Mouse (Mus musculus) spleen, embryonic (tissue): ENCODE data around the gene Ubac2.

ENCODE experiments used
- CTCF ChIA-PET: fragments of 350-600 bp; sonication (Branson Sonifier 250); formaldehyde crosslinking; loops from one replicate; lab custom pipeline; 2022; lab: Charles Lee

Gene Ubac2

DNA sequence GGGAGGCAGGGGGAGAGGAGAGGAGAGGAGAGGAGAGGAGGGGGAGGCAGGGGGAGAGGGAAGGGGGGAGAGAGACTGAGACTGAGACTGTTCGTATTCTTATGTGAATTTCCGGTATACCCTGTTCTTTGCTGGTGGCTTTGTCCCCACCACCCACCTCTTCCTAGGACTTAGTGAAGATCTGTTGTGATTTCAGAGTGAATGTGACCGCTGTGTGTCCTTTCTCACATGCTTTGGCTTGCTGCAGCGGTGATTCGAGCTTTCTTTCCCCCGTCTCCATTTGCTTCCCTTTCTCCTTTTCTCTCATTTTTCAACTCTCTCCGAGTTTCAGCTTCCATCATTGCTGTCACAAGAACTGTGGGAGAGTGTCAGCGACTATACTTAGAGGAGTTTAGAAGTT, 68.3 kb downstream of the Ubac2 start:
- CTCF ChIA-PET, result interaction anchor here (0.6 kb wide), 1 partner anchor 175 kb away, joined by 3 read pairs; no protein-coding TSS in a partner anchor

- CTCF ChIA-PET, result interaction anchor here (0.6 kb wide), 1 partner anchor 174 kb away, joined by 3 read pairs; no protein-coding TSS in a partner anchor
Measured at GRCm38 (mm10) chr14:121947201-121947760, 68.9 kb downstream of the Ubac2 start.

DNA sequence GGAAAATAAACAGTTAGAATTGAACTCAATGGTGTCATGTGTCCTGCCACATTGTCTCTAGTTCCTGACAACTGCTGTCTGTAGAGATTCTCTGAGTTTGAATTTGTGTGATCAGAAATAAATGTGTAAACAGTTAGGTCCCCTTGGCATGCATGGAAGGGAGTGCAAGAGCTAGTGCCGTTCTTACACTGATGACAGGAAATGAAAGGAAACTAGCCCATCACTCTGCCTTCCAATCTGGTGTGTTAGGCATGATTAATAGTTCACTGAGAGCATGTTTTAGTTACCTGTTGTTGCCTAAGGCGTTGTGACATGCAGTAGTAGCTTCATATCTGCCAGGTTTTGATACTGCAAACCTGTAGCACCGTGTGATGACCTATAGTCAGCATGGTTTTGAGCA, 69.5 kb downstream of the Ubac2 start:
- CTCF ChIA-PET, result interaction anchor here (0.6 to 0.7 kb wide), 2 partner anchors 14 to 16 kb away, joined by 3 read pairs; no protein-coding TSS in a partner anchor

DNA sequence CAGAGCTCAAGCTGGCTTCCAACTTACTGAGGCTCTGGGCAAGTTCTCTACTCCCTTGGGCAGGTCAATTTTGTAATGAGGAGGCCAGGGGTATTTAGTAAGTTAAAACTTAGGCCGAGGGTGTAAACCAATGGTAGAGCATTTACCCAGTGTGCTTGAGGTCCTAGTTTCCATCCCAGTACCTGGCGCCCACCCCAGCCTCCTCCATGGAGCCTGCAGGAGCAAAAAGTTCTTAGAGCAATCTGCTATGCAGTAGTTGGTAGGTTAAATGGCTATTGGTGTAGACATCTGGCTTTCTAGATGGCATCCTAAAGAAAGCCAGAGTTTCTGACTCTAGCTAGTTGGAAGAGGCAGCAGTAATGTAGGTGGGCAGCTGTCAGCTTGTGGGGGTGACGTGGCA, 71.0 kb downstream of the Ubac2 start:
- CTCF ChIA-PET, result interaction anchor here (0.5 to 1.0 kb wide), 2 partner anchors 14 to 19 kb away, joined by 3 read pairs; no protein-coding TSS in a partner anchor

DNA sequence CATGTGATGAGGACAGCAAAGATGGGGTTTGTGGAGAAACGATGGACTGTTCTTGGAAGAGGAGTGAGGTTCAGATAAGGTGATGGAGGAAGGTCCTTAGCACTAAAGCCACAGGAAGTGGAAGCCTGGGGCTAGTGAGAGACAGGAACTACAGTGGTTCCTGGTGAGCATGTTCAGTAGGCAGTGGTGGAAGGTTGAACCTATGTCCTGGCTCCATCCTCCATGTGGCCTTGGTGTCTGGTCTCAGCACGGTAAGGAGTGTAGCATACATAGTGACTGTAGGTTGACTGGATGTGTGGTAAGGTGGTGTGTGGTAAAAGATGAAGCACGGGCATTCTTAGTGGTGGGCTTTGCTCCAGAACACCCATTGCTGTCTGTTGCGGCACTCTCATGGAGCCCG, 71.5 kb downstream of the Ubac2 start:
- CTCF ChIA-PET, result interaction anchor here (0.5 to 1.0 kb wide), 3 partner anchors 14 to 109 kb away, joined by 3 to 5 read pairs (median 3); no protein-coding TSS in a partner anchor

DNA sequence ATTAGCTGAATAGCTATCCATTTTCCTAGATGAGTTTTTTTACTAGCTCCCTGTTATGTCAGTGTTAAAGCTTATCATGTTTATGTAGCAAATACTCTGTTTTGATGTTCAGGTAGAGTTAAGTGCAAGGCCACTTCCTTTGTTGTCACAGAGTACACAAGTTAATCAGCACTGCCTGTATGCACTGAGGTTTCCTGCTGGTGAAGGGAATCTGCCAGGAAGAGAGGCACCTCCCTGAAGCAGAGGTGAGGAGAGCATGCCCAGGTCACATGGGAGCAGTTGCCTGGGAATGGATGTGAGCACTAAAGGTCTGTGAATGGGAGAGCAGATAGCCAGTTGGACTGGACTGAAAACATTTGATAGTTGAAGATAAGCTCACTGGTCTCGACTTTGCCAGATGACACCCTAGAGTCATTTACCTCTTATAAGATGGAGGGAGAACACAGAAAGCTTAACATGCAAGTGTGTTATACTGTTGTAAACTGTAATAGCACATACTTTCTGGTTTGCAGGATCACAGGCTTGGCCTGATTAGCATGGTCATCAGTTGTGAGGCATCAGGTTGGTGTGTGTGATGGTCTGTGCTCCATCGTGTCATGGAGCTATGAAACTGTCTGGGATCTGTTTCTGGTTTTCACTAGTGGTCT, 73.1 kb downstream of the Ubac2 start:
- CTCF ChIA-PET, result interaction anchor here (0.5 to 1.7 kb wide), 5 partner anchors 10 to 109 kb away, joined by 3 to 9 read pairs (median 3); partner anchors contain the start of gene Gpr183

DNA sequence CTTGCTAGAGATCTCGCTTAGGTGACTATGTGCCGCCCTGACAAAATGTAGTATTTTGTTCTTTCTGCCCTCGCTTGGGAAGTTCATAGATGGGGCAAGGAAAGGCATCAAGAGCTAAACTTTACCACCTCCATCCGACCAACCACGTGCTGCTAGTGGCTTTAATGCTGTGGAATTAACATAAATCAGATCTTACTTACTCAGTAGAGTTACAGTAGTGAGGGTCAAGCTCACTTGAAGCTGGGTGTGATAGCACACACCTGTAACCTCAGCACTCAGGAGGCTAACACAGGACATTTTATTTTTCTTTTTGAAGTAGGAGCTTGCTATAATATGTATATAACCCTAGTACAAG, 73.6 kb downstream of the Ubac2 start:
- CTCF ChIA-PET, result interaction anchor here (0.8 to 1.7 kb wide), 4 partner anchors 9 to 109 kb away, joined by 3 to 9 read pairs (median 3); partner anchors contain the start of gene Gpr183

DNA sequence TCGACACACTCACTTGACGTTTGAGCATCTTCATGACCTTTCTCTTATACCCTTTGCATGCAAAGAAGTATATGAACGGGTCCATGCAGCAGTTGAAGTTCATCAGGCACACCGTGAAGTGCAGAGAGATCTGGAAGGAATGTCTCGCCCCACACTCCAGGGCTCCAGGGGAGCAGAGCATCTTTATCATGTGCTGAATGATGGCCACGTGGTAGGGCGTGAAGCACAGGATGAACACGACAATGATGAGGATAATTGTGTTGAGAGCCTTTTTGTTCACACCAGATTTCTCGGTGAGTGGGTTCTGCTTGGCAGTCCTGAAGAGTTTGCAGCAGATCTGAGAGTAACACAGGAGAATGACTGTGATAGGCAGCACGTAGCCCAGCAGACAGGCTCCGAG, 75.7 kb downstream of the Ubac2 start:
- CTCF ChIA-PET, result interaction anchor here (0.6 to 1.0 kb wide), 2 partner anchors 9 to 14 kb away, joined by 3 read pairs; no protein-coding TSS in a partner anchor

GRCm38 (mm10) chr14:121954608-121955007, 76.2 kb downstream of the Ubac2 start:
- CTCF ChIA-PET, result interaction anchor here (0.6 to 1.0 kb wide), 3 partner anchors 9 to 19 kb away, joined by 3 read pairs; no protein-coding TSS in a partner anchor

DNA sequence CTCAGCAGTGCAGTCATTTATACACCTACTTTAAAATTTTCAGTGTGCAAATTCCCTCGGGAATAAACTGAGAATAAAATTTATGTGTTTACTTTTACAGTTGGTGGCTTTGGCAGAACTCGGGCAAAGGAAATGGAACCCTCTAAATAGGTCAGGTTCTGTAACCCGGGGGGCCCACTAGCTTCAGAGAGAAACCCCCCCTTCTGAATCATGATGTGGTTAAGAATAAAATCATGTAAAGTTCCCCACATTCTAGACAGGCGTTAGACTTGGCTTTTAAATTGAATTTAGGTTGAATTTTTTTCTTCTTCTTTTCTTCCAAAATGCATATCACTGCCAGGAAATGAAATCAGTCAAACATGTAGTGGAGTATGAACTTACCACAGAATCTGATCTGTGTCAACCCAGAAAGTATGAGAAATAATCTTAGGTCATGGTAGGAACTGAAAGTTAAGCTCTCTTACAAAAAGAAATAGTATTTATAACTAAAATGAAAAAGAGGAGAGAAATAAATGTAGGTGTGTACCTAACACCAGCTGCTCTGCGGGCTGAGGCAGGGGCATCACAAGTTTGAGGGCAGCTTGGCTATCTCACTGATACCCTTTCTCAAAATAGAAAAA, 76.9 kb downstream of the Ubac2 start:
- CTCF ChIA-PET, result interaction anchor here (1.0 kb wide), 2 partner anchors 10 to 18 kb away, joined by 3 read pairs; no protein-coding TSS in a partner anchor

GRCm38 (mm10) chr14:121956291-121956690, 77.9 kb downstream of the Ubac2 start:
- CTCF ChIA-PET, result no interaction called here

DNA sequence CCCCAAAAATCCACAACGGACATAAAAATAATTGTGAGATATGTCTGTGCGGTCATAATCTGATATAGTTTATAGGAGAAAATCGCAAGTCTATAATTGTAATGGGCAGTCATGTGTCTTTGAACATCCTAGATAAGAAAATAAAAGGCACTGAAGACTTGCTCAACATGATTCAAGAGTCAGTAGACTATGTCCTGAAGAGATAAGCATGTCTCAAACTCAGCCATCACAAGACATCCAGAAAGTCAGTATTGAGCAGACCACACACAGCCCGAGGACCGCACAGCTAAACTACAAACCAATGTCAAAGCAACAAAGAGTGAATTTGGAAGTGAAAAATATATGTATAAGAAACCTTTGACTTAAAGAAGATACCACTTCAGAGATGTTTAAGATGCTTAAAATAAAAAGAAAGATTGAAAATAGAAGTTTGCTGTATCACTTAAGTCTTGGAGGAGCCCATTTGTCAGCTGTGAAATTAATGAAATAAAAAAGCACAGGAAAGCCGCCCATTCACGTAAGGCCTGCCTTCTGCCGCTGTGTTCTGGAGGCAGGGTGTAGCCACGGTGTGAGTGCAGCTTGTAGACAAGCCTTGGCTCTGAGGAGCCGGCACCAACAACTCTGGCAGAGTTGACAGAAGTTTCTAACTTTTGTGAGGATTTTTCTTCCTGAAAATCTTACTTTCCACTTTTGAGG, 78.9 kb downstream of the Ubac2 start:
- CTCF ChIA-PET, result interaction anchor here (0.6 kb wide), 1 partner anchor 88 kb away, joined by 10 read pairs; no protein-coding TSS in a partner anchor

DNA sequence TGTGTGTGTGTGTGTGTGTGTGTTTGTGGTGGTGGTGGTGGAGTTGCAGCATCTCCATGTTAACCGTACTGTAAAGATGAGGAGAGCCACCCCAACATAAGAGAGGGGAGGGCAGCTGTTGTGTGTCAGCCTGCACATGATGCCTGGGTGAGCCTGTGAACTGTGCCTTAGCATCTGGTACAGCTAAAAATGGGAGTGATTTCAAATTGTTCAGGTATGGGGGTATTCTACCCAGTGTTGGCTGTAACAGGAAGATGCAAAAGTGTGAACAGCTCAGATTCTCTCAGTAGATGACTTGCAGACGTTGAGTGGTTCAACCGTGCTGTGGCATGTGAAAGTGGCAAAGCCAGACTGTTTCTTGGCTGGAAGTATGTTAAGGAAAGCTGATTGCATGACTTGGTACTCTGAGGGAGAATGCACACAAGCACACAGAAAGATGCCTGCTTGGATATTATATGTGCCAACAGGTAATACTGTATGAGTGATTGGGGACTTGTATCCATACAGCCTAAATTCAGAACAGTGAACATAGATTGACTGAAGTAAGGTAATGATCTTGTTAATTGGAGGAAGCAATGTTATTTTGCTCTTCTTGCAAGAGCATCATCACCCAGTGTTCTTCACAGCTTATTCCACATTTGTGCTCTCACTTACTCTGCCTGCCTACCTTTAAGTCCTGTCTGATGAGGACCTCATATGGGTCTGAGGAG, 79.8 kb downstream of the Ubac2 start:
- CTCF ChIA-PET, result interaction anchor here (0.6 kb wide), 2 partner anchors 18 to 89 kb away, joined by 3 to 10 read pairs; no protein-coding TSS in a partner anchor

GRCm38 (mm10) chr14:121958751-121959537, 80.5 kb downstream of the Ubac2 start:
- CTCF ChIA-PET, result interaction anchor here (0.6 kb wide), 1 partner anchor 19 kb away, joined by 3 read pairs; no protein-coding TSS in a partner anchor

- CTCF ChIA-PET, result no interaction called here
Measured at GRCm38 (mm10) chr14:121959538-121959980, 81.1 kb downstream of the Ubac2 start.

- CTCF ChIA-PET, result no interaction called here
Measured at GRCm38 (mm10) chr14:121960031-121960430, 81.6 kb downstream of the Ubac2 start.

GRCm38 (mm10) chr14:121960531-121960930, 82.1 kb downstream of the Ubac2 start:
- CTCF ChIA-PET, result interaction anchor here (0.7 to 1.3 kb wide), 2 partner anchors 9 to 30 kb away, joined by 3 read pairs; no protein-coding TSS in a partner anchor

- CTCF ChIA-PET, result interaction anchor here (0.7 to 1.3 kb wide), 2 partner anchors 9 to 31 kb away, joined by 3 read pairs; no protein-coding TSS in a partner anchor
Measured at GRCm38 (mm10) chr14:121960997-121961396, 82.6 kb downstream of the Ubac2 start.

DNA sequence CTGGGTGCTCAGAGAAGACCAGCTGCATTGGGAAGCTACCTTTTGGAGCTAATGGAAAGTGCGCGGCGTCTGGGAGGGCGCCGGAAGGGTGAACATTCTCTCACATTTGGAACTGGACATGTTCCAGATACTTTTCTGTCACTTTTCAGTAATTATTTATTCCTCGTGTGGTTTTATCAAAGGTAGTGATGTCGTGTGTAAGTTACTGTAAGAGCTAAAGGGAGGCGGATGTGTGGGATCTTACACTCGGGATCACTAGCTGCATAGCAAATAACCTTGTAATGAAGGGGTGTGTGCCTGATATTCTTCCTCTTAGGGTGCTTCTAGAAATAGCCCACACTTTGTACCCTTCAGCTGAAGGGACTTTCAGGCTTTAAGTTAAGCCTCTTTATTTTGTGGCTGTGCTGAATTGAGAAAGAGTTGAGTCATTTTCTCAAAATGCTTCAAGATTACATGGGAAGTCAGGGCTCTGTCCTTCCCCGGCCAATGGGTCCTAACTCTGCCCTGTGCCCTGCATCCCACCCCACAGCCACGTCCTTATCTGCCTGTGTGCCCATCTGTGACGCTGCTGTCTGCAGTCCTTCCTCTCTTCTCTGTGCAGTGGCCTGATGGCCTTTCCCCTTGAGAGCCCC, 83.2 kb downstream of the Ubac2 start:
- CTCF ChIA-PET, result interaction anchor here (0.7 to 1.3 kb wide), 3 partner anchors 10 to 112 kb away, joined by 3 to 6 read pairs (median 3); no protein-coding TSS in a partner anchor
